In genomic region chr4:149136982-149137770, GRCm38 (mm10) we compare ENCODE assay signal across 8 mouse cellular contexts. TPM values are rescaled to one million over a fixed set of nuclear protein-coding genes. Genes with fewer than 3 reads are reported as not detected.
DNase-seq lines count a peak whose midpoint lies in the region; ATAC-seq and TF ChIP-seq lines count a peak whose summit lies in the region.

Cenps (minus strand) TSS chr4:149137629.

- peak; percentile 90 for ATAC-seq in forebrain, embryonic 11.5 days (replicated peaks; ENCODE audit: low FRiP score)
- ATAC-seq in heart, postnatal 0 days (ENCODE audit: insufficient read depth, low read depth): peak; percentile 87
- peak; percentile 87 for ATAC-seq in liver, embryonic 16.5 days (ENCODE audit: low read depth)
- ATAC-seq in neural tube, embryonic 13.5 days (ENCODE audit: low read depth): peak; percentile 91

- no peaks in the 10 kb centered on the region for H3K27me3 ChIP-seq in forebrain, embryonic 11.5 days (ENCODE audit: control insufficient read depth, insufficient read depth, low read length)
- H3K27me3 ChIP-seq in heart, postnatal 0 days (ENCODE audit: control insufficient read depth, insufficient read depth, low read length): no peaks in the 10 kb centered on the region
- no peaks in the 10 kb centered on the region for H3K27me3 ChIP-seq in liver, embryonic 16.5 days (ENCODE audit: control insufficient read depth, insufficient read depth, low read depth, low read length)
- H3K27me3 ChIP-seq in neural tube, embryonic 13.5 days: no peaks in the 10 kb centered on the region
- H3K27me3 ChIP-seq in testis, adult 2 months (ENCODE audit: control insufficient read depth, insufficient read depth, low read length): no peaks in the 10 kb centered on the region

- peak; percentile 93 for TF ChIP-seq CTCF in heart, postnatal 0 days (IDR thresholded peaks at IDR 0.05; ENCODE audit: low read depth)
- TF ChIP-seq CTCF in testis, adult 2 months (IDR thresholded peaks at IDR 0.05; ENCODE audit: control insufficient read depth, insufficient read depth, insufficient replicate concordance, low read depth, low read length): peak; percentile 91

- peak within 1 kb of the TSS; percentile 47 for H3K4me3 ChIP-seq in forebrain, embryonic 11.5 days (ENCODE audit: low read depth, low read length)
- peak within 1 kb of the TSS; percentile 64 for H3K4me3 ChIP-seq in heart, postnatal 0 days (ENCODE audit: low read depth, low read length)
- H3K4me3 ChIP-seq in liver, embryonic 16.5 days (ENCODE audit: low read depth, low read length): peak within 1 kb of the TSS; percentile 80
- peak within 1 kb of the TSS; percentile 66 for H3K4me3 ChIP-seq in neural tube, embryonic 13.5 days
- peak within 1 kb of the TSS; percentile 99 for H3K4me3 ChIP-seq in testis, adult 2 months (ENCODE audit: control insufficient read depth, low read depth, low read length)

- TF ChIP-seq POLR2A in testis, adult 2 months (IDR thresholded peaks at IDR 0.05; ENCODE audit: control insufficient read depth, low read depth, low read length): peak; percentile 67

- TF ChIP-seq EP300 in heart, postnatal 0 days (IDR thresholded peaks at IDR 0.05; ENCODE audit: low read depth): 0 out of 2 replicates have a peak, but pooled peaks have one; percentile 40

- peak within 1 kb of the TSS; percentile 89 for H3K27ac ChIP-seq in forebrain, embryonic 11.5 days (ENCODE audit: low read depth, low read length)
- peak within 1 kb of the TSS; percentile 49 for H3K27ac ChIP-seq in heart, postnatal 0 days (ENCODE audit: low read depth)
- H3K27ac ChIP-seq in liver, embryonic 16.5 days (ENCODE audit: low read length): peak within 1 kb of the TSS; percentile 76
- peak within 1 kb of the TSS; percentile 84 for H3K27ac ChIP-seq in neural tube, embryonic 13.5 days (replicated peaks)
- H3K27ac ChIP-seq in testis, adult 2 months (ENCODE audit: control insufficient read depth, insufficient read depth, low read depth, low read length): peak within 1 kb of the TSS; percentile 89

- H3K4me1 ChIP-seq in forebrain, embryonic 11.5 days (replicated peaks; ENCODE audit: control insufficient read depth, insufficient read depth, low read length): peaks cover 6% of the 10 kb centered on the region; the same call in 1 of the 2 replicates
- H3K4me1 ChIP-seq in heart, postnatal 0 days (ENCODE audit: control insufficient read depth, insufficient read depth): peaks cover 5% of the 10 kb centered on the region; the same call in 1 of the 2 replicates
- H3K4me1 ChIP-seq in liver, embryonic 16.5 days (ENCODE audit: control insufficient read depth, low read depth, low read length): peaks cover 8% of the 10 kb centered on the region
- peaks cover 8% of the 10 kb centered on the region for H3K4me1 ChIP-seq in neural tube, embryonic 13.5 days (replicated peaks)
- H3K4me1 ChIP-seq in testis, adult 2 months (ENCODE audit: control insufficient read depth, insufficient read depth, low read length): peaks cover 7% of the 10 kb centered on the region

- no peaks in the 10 kb centered on the region for H3K36me3 ChIP-seq in forebrain, embryonic 11.5 days (ENCODE audit: control insufficient read depth, insufficient read depth, low read length)
- no peaks in the 10 kb centered on the region for H3K36me3 ChIP-seq in heart, postnatal 0 days (replicated peaks; ENCODE audit: control insufficient read depth, insufficient read depth, low read length)
- H3K36me3 ChIP-seq in liver, embryonic 16.5 days (ENCODE audit: control insufficient read depth, insufficient read depth): no peaks in the 10 kb centered on the region
- no peaks in the 10 kb centered on the region for H3K36me3 ChIP-seq in neural tube, embryonic 13.5 days
- no peaks in the 10 kb centered on the region for H3K36me3 ChIP-seq in testis, adult 2 months (ENCODE audit: control insufficient read depth, insufficient read depth, low read length)

- H3K9ac ChIP-seq in forebrain, embryonic 11.5 days (ENCODE audit: low read length): peak within 1 kb of the TSS; percentile 80
- peak within 1 kb of the TSS; percentile 43 for H3K9ac ChIP-seq in heart, postnatal 0 days (replicated peaks; ENCODE audit: low read depth, low read length)
- H3K9ac ChIP-seq in liver, embryonic 16.5 days (ENCODE audit: low read depth, low read length): peak within 1 kb of the TSS; percentile 76
- H3K9ac ChIP-seq in neural tube, embryonic 13.5 days: peak within 1 kb of the TSS; percentile 76

- peak within 1 kb of the TSS; percentile 49 for H3K4me2 ChIP-seq in forebrain, embryonic 11.5 days (ENCODE audit: low read depth, low read length, severe bottlenecking)
- H3K4me2 ChIP-seq in heart, postnatal 0 days (ENCODE audit: low read depth, low read length): peak within 1 kb of the TSS; percentile 75
- peak within 1 kb of the TSS; percentile 89 for H3K4me2 ChIP-seq in liver, embryonic 16.5 days (ENCODE audit: low read depth, low read length)
- H3K4me2 ChIP-seq in neural tube, embryonic 13.5 days: peak within 1 kb of the TSS; percentile 59

- DNase-seq in CD8-positive naive resting alpha-beta T cell, adult 2 months (ENCODE audit: low read depth in 2 of 2, low spot score in 2 of 2): peak; percentile 81 to 86
- DNase-seq in c-Kit-positive CD71-negative TER-119-negative erythroid progenitor cells, embryonic 14.5 days (ENCODE audit: low read depth): peak; percentile 79
- DNase-seq in forebrain, embryonic 11.5 days (ENCODE audit: low spot score): peak; percentile 99
- peak; percentile 79 for DNase-seq in heart, postnatal 0 days (ENCODE audit: low spot score)
- peak; percentile 97 for DNase-seq in kidney, postnatal 4 days

- WGBS in forebrain, embryonic 11.5 days: under 1% methylated on average over 68 of the region's 68 CpGs
- WGBS in heart, postnatal 0 days: 1% methylated on average over 66 of the region's 68 CpGs
- under 1% methylated on average over 68 of the region's 68 CpGs for WGBS in liver, embryonic 16.5 days (ENCODE audit: insufficient replicate concordance)
- 2% methylated on average over 68 of the region's 68 CpGs for WGBS in neural tube, embryonic 13.5 days

- no peaks in the 10 kb centered on the region for H3K9me3 ChIP-seq in forebrain, embryonic 11.5 days (ENCODE audit: control insufficient read depth, low read length)
- H3K9me3 ChIP-seq in heart, postnatal 0 days (replicated peaks; ENCODE audit: control insufficient read depth, low read length): no peaks in the 10 kb centered on the region
- no peaks in the 10 kb centered on the region for H3K9me3 ChIP-seq in liver, embryonic 16.5 days (replicated peaks; ENCODE audit: control insufficient read depth, low read length)
- H3K9me3 ChIP-seq in neural tube, embryonic 13.5 days: no peaks in the 10 kb centered on the region

RNA-seq across cellular contexts. Expression of gene Cenps, which starts in this region (rescaled TPM):
- 49.5 and 52.3 TPM in 2 replicates for polyA plus RNA-seq in forebrain, embryonic 11.5 days (2014; fragmentation: Nextera tagmentation; extraction: Ambion mirVana)
- 0.12 and 2.0 TPM in 2 replicates for total RNA-seq in heart, postnatal 0 days (2014; rRNA removed; ENCODE audit: low replicate concordance)
- 10.3 and 10.7 TPM in 2 replicates for polyA plus RNA-seq in heart, postnatal 0 days (2015; fragmentation: Nextera tagmentation; extraction: Ambion mirVana)
- 10.6 and 12.3 TPM in 2 replicates for polyA plus RNA-seq in liver, embryonic 16.5 days (2015; fragmentation: Nextera tagmentation; extraction: Ambion mirVana)
- polyA plus RNA-seq in neural tube, embryonic 13.5 days (2015; fragmentation: Nextera tagmentation; extraction: Ambion mirVana): 21.1 and 21.9 TPM in 2 replicates
- 10.3 and 12.2 TPM in 2 replicates for polyA plus RNA-seq in testis, adult 2 months (2012; rRNA removed)

Comparison
In these comparisons a context has a peak if more than half of its experiments do, and no peak if none do; other contexts are left out.
1. Peak in every context shown above with its lines: DNase-seq, ATAC-seq, H3K4me3 ChIP-seq and H3K27ac ChIP-seq.
2. H3K4me3 ChIP-seq: peak in every context shown above with its lines; median percentile 99 in testis, adult 2 months; 80 in liver, embryonic 16.5 days; 66 in neural tube, embryonic 13.5 days; 64 in heart, postnatal 0 days; 47 in forebrain, embryonic 11.5 days.